Mouse (Mus musculus) neural tube, embryonic 12.5 days (tissue): ENCODE measurements around the gene Gm10961. TPM values are rescaled to one million over a fixed set of nuclear protein-coding genes. Genes with fewer than 3 reads are reported as not detected.

Source experiments
- ATAC-seq: fragments of 200-750 bp; cut with Nextera tagmentation; 2 replicates; pipeline ENCODE4 v1.8.0; 2017; ENCODE audit warnings: low read depth, mild to moderate bottlenecking, moderate TSS enrichment, moderate library complexity; ENCODE audit not compliant: low FRiP score
- H3K27ac ChIP-seq: fragments of 300-500 bp; sonication (generic); 2 replicates; pipeline ENCODE4 v1.5.1; 2016
- H3K27me3 ChIP-seq: fragments of 300-500 bp; sonication (generic); replicated peaks from 2 replicates; pipeline ENCODE4 v1.6.1; 2016; ENCODE audit warnings: mild to moderate bottlenecking
- H3K36me3 ChIP-seq: fragments of 300-500 bp; sonication (generic); 2 replicates; pipeline ENCODE4 v1.6.1; 2016; ENCODE audit warnings: mild to moderate bottlenecking
- H3K4me1 ChIP-seq: fragments of 300-500 bp; sonication (generic); 2 replicates; pipeline ENCODE4 v1.6.1; 2016
- H3K4me2 ChIP-seq: fragments of 300-500 bp; sonication (generic); replicated peaks from 2 replicates; pipeline ENCODE4 v1.6.1; 2016; ENCODE audit warnings: mild to moderate bottlenecking
- H3K4me3 ChIP-seq: fragments of 300-500 bp; sonication (generic); 2 replicates; pipeline ENCODE4 v1.5.1; 2016
- H3K9ac ChIP-seq: fragments of 300-500 bp; sonication (generic); 2 replicates; pipeline ENCODE4 v1.6.1; 2016; ENCODE audit warnings: mild to moderate bottlenecking
- H3K9me3 ChIP-seq: fragments of 300-500 bp; sonication (generic); 2 replicates; pipeline ENCODE4 v1.6.1; 2016; ENCODE audit warnings: mild to moderate bottlenecking
- WGBS: fragments of 180-500 bp; shearing (Covaris S2); methylation state at CpG from one replicate; pipeline ENCODE4 v1.1.7; 2016; 5-methylcytosine and 5-hydroxymethylcytosine counted together
- polyA plus RNA-seq: library from polyadenylated mRNA; unstranded; fragments of >200 nt; fragmentation: Nextera tagmentation; extraction: Ambion mirVana; gene quantifications from 2 replicates; pipeline ENCODE4 v1.2.1, GENCODE M21; 2016

Gm10961 gene
- polyA plus RNA-seq, 1 experiment from 2014 or later, result not detected

DNA sequence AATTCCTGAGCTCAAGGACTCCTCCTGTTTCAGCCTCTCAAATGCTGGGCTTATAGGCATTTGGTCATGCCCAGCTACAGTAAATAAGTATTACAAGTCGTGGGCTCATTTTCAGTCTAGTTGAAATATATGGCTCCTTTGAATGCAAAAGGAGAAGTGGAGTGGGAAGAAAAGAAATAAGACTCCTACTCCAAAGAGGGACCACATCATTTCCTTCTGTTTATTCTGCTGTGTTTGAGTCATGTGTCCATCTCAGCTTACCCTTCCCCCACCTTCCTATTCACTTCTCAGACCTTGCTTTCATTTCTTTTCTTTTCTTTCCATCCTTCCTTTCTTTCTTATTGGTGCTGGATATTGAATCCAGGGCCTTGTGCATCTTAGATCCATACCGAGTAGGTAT lies 40.4 kb downstream of the Gm10961 start:
- no peak overlapping the region for H3K27ac ChIP-seq
- WGBS, result 96% methylated on average over 2 of the region's 2 CpGs

DNA sequence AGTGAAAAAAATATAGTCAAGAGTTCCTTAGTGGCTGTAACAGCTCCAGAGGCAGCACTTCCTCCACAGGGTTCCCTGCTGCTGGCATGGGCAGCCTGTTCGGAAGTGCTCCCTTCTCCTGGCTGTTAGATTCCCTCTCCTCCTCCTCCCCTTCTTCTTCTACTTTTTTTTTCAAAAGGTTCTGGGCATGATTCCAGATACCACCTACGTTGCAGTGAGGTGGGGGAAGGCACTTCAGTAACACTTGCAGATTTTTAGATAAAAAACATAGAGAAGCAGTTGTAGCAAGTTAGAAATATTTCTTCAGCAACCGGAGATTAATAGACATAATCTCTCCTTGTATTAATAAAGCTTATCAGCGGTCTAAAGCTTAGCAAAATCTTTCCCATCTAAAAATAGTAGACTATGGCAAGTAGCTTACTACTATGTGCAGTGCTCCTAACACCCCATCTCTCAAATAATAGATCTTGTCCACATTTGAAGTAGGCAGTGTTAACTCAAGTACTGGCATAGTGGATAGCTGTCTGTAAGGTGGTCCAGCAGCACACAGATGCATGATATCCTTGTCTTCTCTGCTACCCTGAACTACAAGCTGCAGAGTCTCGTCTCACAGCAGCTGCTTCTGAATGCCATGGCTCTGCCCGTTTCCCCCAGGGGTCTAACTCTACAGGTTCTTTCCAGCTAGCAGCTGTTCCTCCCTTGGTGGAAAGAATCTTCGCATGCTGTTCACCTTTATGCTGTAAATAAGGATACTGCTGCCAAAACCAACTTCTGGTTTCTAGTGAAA lies 49.9 kb downstream of the Gm10961 start:
- 52% methylated on average over 7 of the region's 7 CpGs for WGBS
- H3K27me3 ChIP-seq, result no peaks in the 10 kb centered on the region
- no peaks in the 10 kb centered on the region for H3K9me3 ChIP-seq
- H3K9ac ChIP-seq, result no peak overlapping the region
- H3K27ac ChIP-seq, result no peak overlapping the region
- H3K36me3 ChIP-seq, result peaks cover 3% of the 10 kb centered on the region; the same call in 1 of the 2 replicates
- H3K4me3 ChIP-seq, result no peak overlapping the region
- no peak for ATAC-seq
- peaks cover 13% of the 10 kb centered on the region for H3K4me1 ChIP-seq
- no peak overlapping the region for H3K4me2 ChIP-seq

More for the DNA sequence above, 40.4 kb downstream of the Gm10961 start:
- Histone ChIP-seq H3K4me1 (no peaks in the 10 kb centered on the region), H3K36me3 (peaks cover 81% of the 10 kb centered on the region), H3K9ac (no peak overlapping the region), H3K27me3 (no peaks in the 10 kb centered on the region), H3K4me3 (no peak overlapping the region), H3K4me2 (no peak overlapping the region), H3K9me3 (no peaks in the 10 kb centered on the region)
- no peak for ATAC-seq

Other genes starting within 250 kb of the Gm10961 start
- 0.45 and 0.71 TPM in 2 replicates for gene Kcnc4, start 171.8 kb upstream of the Gm10961 start, polyA plus RNA-seq
- 3.3 and 5.2 TPM in 2 replicates for gene Slc6a17, start 113.3 kb upstream of the Gm10961 start, polyA plus RNA-seq
- gene Ubl4b, start 76.2 kb upstream of the Gm10961 start, polyA plus RNA-seq, result not detected in 2 replicates
- gene Alx3, start 36.3 kb upstream of the Gm10961 start, polyA plus RNA-seq, result 0.33 and 0.65 TPM in 2 replicates
- gene Strip1, start 372 bp downstream of the Gm10961 start, polyA plus RNA-seq, result 123 and 129 TPM in 2 replicates
- gene Ahcyl1, start 65.2 kb downstream of the Gm10961 start, polyA plus RNA-seq, result 123 and 137 TPM in 2 replicates
- gene Csf1, start 129.1 kb downstream of the Gm10961 start, polyA plus RNA-seq, result 7.2 and 8.1 TPM in 2 replicates
- gene Eps8l3, start 245.9 kb downstream of the Gm10961 start, polyA plus RNA-seq, result not detected in 2 replicates